Mouse (Mus musculus) MEL (cell line): Measurements from ENCODE around the gene Rps6kb2. TPM values are rescaled to one million over a fixed set of nuclear protein-coding genes. Genes with fewer than 3 reads are reported as not detected.
A peak's percentile ranks its signal among the peaks of the same experiment; 100 is the strongest.

Experiments used
- DNase-seq: peaks from one replicate; pipeline ENCODE4 v3.0.0; 2011; ENCODE audit warnings: low read depth, low spot score
- H3K27ac ChIP-seq: 2 replicates; pipeline ENCODE4 v1.5.1; 2012; ENCODE audit warnings: low read depth, mild to moderate bottlenecking, control low read depth, low read length, moderate library complexity; ENCODE audit not compliant: control insufficient read depth
- H3K27me3 ChIP-seq, 2 experiments: fragments of 150-350 bp in 1 of 2; sonication (generic) in 1 of 2; 2 replicates each; pipeline ENCODE4 v1.6.1; 2012; ENCODE audit warnings: low read length in 2 of 2, mild to moderate bottlenecking in 2 of 2, improper control_type of control experiment in 1 of 2, moderate library complexity in 1 of 2; ENCODE audit not compliant: insufficient read depth in 2 of 2, control insufficient read depth in 1 of 2
- H3K36me3 ChIP-seq, 2 experiments: 2 replicates each; pipeline ENCODE4 v1.6.1; 2012 to 2014; ENCODE audit warnings: low read length in 2 of 2, improper control_type of control experiment in 1 of 2, inconsistent platforms in 1 of 2, mild to moderate bottlenecking in 1 of 2; ENCODE audit not compliant: insufficient read depth in 2 of 2, control insufficient read depth in 1 of 2
- H3K4me1 ChIP-seq, 2 experiments: fragments of 150-350 bp in 1 of 2; sonication (generic) in 1 of 2; 2 replicates each; pipeline ENCODE4 v1.6.1; 2012; ENCODE audit warnings: low read length in 2 of 2, improper control_type of control experiment in 1 of 2, mild to moderate bottlenecking in 1 of 2; ENCODE audit not compliant: insufficient read depth in 2 of 2, control insufficient read depth in 1 of 2
- H3K4me3 ChIP-seq, 2 experiments: fragments of 150-350 bp in 1 of 2; sonication (generic) in 1 of 2; 2 replicates each; pipeline ENCODE4 v1.5.1; 2012; ENCODE audit warnings: low read depth in 2 of 2, low read length in 2 of 2, mild to moderate bottlenecking in 2 of 2, moderate library complexity in 2 of 2, control low read depth in 1 of 2, improper control_type of control experiment in 1 of 2; ENCODE audit not compliant: control insufficient read depth in 1 of 2, insufficient read depth in 1 of 2
- H3K79me2 ChIP-seq: 2 replicates; pipeline ENCODE4 v1.6.1; 2012; ENCODE audit warnings: mild to moderate bottlenecking, low read length, moderate library complexity; ENCODE audit not compliant: control insufficient read depth, poor library complexity, insufficient read depth
- H3K9ac ChIP-seq: 2 replicates; pipeline ENCODE4 v1.6.1; 2012; ENCODE audit warnings: low read depth, mild to moderate bottlenecking, control low read depth, low read length, moderate library complexity; ENCODE audit not compliant: control insufficient read depth, poor library complexity, severe bottlenecking
- H3K9me3 ChIP-seq: fragments of 150-350 bp; sonication (generic); replicated peaks from 2 replicates; pipeline ENCODE4 v1.6.1; 2012; ENCODE audit warnings: mild to moderate bottlenecking, low read length, improper control_type of control experiment, moderate library complexity; ENCODE audit not compliant: insufficient read depth
- BHLHE40 ChIP-seq: IDR thresholded peaks from 2 replicates; pipeline ENCODE4 v1.6.1; 2012; ENCODE audit warnings: low read depth, mild to moderate bottlenecking, inconsistent platforms, low read length, improper control_type of control experiment, borderline replicate concordance
- ELF1 ChIP-seq: IDR thresholded peaks from 2 replicates; pipeline ENCODE4 v1.6.1; 2014; ENCODE audit warnings: low read depth, mild to moderate bottlenecking, inconsistent platforms, low read length, improper control_type of control experiment, moderate library complexity
- EP300 ChIP-seq, 2 experiments: IDR thresholded peaks; 2 replicates each; pipeline ENCODE4 v1.6.1; 2011; ENCODE audit warnings: improper control_type of control experiment in 2 of 2, low read length in 2 of 2, low read depth in 1 of 2, mild to moderate bottlenecking in 1 of 2
- ETS1 ChIP-seq: IDR thresholded peaks from 2 replicates; pipeline ENCODE4 v1.6.1; 2012; ENCODE audit warnings: low read depth, mild to moderate bottlenecking, inconsistent platforms, low read length, improper control_type of control experiment, moderate library complexity
- GATA1 ChIP-seq: IDR thresholded peaks from 2 replicates; pipeline ENCODE4 v1.6.1; 2011; ENCODE audit warnings: low read depth, low read length, improper control_type of control experiment
- HCFC1 ChIP-seq: IDR thresholded peaks from 2 replicates; pipeline ENCODE4 v1.6.1; 2012; ENCODE audit warnings: low read depth, mild to moderate bottlenecking, inconsistent platforms, low read length, improper control_type of control experiment, moderate library complexity
- JUND ChIP-seq: IDR thresholded peaks from 2 replicates; pipeline ENCODE4 v1.6.1; 2011; ENCODE audit warnings: low read depth, mild to moderate bottlenecking, improper control_type of control experiment, low read length
- KAT2A ChIP-seq: conservative IDR thresholded peaks from 2 replicates; pipeline ENCODE4 v1.6.1; 2012; ENCODE audit warnings: low read depth, low read length, improper control_type of control experiment, inconsistent platforms
- MAFK ChIP-seq: IDR thresholded peaks from 2 replicates; pipeline ENCODE4 v1.6.1; 2011; ENCODE audit warnings: low read depth, mild to moderate bottlenecking, low read length, improper control_type of control experiment, borderline replicate concordance
- MAX ChIP-seq: IDR thresholded peaks from 2 replicates; pipeline ENCODE4 v1.6.1; 2011; ENCODE audit warnings: low read length, improper control_type of control experiment
- MAZ ChIP-seq: IDR thresholded peaks from 2 replicates; pipeline ENCODE4 v1.6.1; 2012; ENCODE audit warnings: low read depth, mild to moderate bottlenecking, inconsistent platforms, low read length, improper control_type of control experiment
- MEF2A ChIP-seq: IDR thresholded peaks from 2 replicates; pipeline ENCODE4 v1.6.1; 2014; ENCODE audit warnings: low read depth, mild to moderate bottlenecking, inconsistent platforms, low read length, improper control_type of control experiment; ENCODE audit not compliant: poor library complexity, insufficient replicate concordance, severe bottlenecking; ENCODE audit errors: extremely low read depth
- MXI1 ChIP-seq: IDR thresholded peaks from 2 replicates; pipeline ENCODE4 v1.6.1; 2011; ENCODE audit warnings: mild to moderate bottlenecking, low read depth, low read length, improper control_type of control experiment
- MYB ChIP-seq: IDR thresholded peaks from 2 replicates; pipeline ENCODE4 v1.6.1; 2011; ENCODE audit warnings: mild to moderate bottlenecking, low read depth, low read length, improper control_type of control experiment
- MYC ChIP-seq: IDR thresholded peaks from 2 replicates; pipeline ENCODE4 v1.6.1; 2011; ENCODE audit warnings: low read depth, mild to moderate bottlenecking, low read length, improper control_type of control experiment, moderate library complexity
- NELFE ChIP-seq: IDR thresholded peaks from 2 replicates; pipeline ENCODE4 v1.6.1; 2011; ENCODE audit warnings: low read depth, low read length, improper control_type of control experiment
- NRF1 ChIP-seq: IDR thresholded peaks from 2 replicates; pipeline ENCODE4 v1.6.1; 2014; ENCODE audit warnings: low read depth, mild to moderate bottlenecking, inconsistent platforms, low read length, improper control_type of control experiment, moderate library complexity; ENCODE audit not compliant: poor library complexity, insufficient read depth, severe bottlenecking
- POLR2A ChIP-seq, 2 experiments: IDR thresholded peaks; 2 replicates each; pipeline ENCODE4 v1.6.1; 2011 to 2012; ENCODE audit warnings: low read length in 2 of 2, mild to moderate bottlenecking in 2 of 2, control low read depth in 1 of 2, improper control_type of control experiment in 1 of 2, low read depth in 1 of 2, moderate library complexity in 1 of 2; ENCODE audit not compliant: control insufficient read depth in 1 of 2, insufficient read depth in 1 of 2, poor library complexity in 1 of 2
- POLR2AphosphoS2 ChIP-seq: IDR thresholded peaks from 2 replicates; pipeline ENCODE4 v1.6.1; 2011; ENCODE audit warnings: low read length, improper control_type of control experiment
- RAD21 ChIP-seq: IDR thresholded peaks from 2 replicates; pipeline ENCODE4 v1.6.1; 2011; ENCODE audit warnings: mild to moderate bottlenecking, low read depth, low read length, improper control_type of control experiment
- RCOR1 ChIP-seq: IDR thresholded peaks from 2 replicates; pipeline ENCODE4 v1.6.1; 2012; ENCODE audit warnings: low read depth, mild to moderate bottlenecking, inconsistent platforms, low read length, improper control_type of control experiment
- SIN3A ChIP-seq: IDR thresholded peaks from 2 replicates; pipeline ENCODE4 v1.6.1; 2012; ENCODE audit warnings: low read length, improper control_type of control experiment, inconsistent platforms
- SMC3 ChIP-seq: IDR thresholded peaks from 2 replicates; pipeline ENCODE4 v1.6.1; 2011; ENCODE audit warnings: low read depth, low read length, improper control_type of control experiment
- TAL1 ChIP-seq: IDR thresholded peaks from 2 replicates; pipeline ENCODE4 v1.6.1; 2012; ENCODE audit warnings: mild to moderate bottlenecking, inconsistent platforms, low read length, moderate library complexity, mixed read lengths
- TBP ChIP-seq: IDR thresholded peaks from 2 replicates; pipeline ENCODE4 v1.8.0; 2011; ENCODE audit warnings: low read depth, low read length, improper control_type of control experiment
- TCF12 ChIP-seq: IDR thresholded peaks from 2 replicates; pipeline ENCODE4 v1.6.1; 2014; ENCODE audit warnings: low read depth, mild to moderate bottlenecking, inconsistent platforms, low read length, improper control_type of control experiment, moderate library complexity
- UBTF ChIP-seq: IDR thresholded peaks from 2 replicates; pipeline ENCODE4 v1.6.1; 2012; ENCODE audit warnings: low read depth, mild to moderate bottlenecking, inconsistent platforms, low read length, improper control_type of control experiment, moderate library complexity, borderline replicate concordance; ENCODE audit not compliant: insufficient read depth
- ZC3H11A ChIP-seq: IDR thresholded peaks from 2 replicates; pipeline ENCODE4 v1.6.1; 2012; ENCODE audit warnings: low read depth, mild to moderate bottlenecking, inconsistent platforms, low read length, improper control_type of control experiment
- ZKSCAN1 ChIP-seq: IDR thresholded peaks from 2 replicates; pipeline ENCODE4 v1.6.1; 2012; ENCODE audit warnings: low read depth, mild to moderate bottlenecking, inconsistent platforms, low read length, improper control_type of control experiment, moderate library complexity
- ZMIZ1 ChIP-seq: IDR thresholded peaks from 2 replicates; pipeline ENCODE4 v1.6.1; 2012; ENCODE audit warnings: low read depth, mild to moderate bottlenecking, inconsistent platforms, low read length, improper control_type of control experiment, moderate library complexity
- polyA plus RNA-seq, 2 experiments: library from polyadenylated mRNA; stranded (reverse) in 1 of 2; unstranded in 1 of 2; fragments of >175 nt in 1 of 2; fragments of >200 nt in 1 of 2; gene quantifications; 2 replicates each; pipeline versions ENCODE4 v1.2.1 to v1.2.4; 2012; ENCODE audit warnings: low replicate concordance in 2 of 2, low read depth in 1 of 2; ENCODE audit not compliant: insufficient read length in 2 of 2, insufficient read depth in 1 of 2, missing spikeins in 1 of 2
- total RNA-seq: library from RNA; depleted of rRNA; stranded (reverse); fragments of 300-350 nt; gene quantifications from 2 replicates; pipeline ENCODE4 v1.2.3, GENCODE M21; 2012

The Rps6kb2 gene
- total and polyA plus RNA-seq, 3 experiments: 8.7 to 19.8 TPM; not detected in 1

DNA sequence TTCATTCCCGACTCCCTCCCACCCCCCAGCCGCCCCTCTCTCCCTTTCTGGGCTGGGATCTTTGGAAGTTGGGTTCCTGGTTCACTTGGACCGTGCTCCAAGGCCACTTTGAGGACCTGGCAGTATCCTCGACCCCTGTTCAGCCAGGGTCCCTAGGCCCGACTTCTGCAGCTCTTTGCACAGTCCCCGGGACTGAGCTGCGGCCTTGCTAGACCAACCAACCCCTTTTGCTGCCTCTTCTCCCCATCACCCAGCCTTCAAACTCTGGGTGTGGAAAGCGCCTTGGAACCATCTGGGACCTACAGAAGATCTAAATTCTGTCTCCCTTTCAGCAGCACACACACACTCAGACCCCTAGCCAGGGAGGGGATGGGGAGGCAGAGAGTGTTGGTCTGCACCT is 14.3 kb downstream of the Rps6kb2 start:
- no peak overlapping the region for H3K27ac ChIP-seq
- peaks cover 5 to 14% of the 10 kb centered on the region in 2 experiments; a peak in 3 of 4 replicates for H3K4me1 ChIP-seq
- DNase-seq: peak; percentile 46
- H3K9me3 ChIP-seq: no peaks in the 10 kb centered on the region
- H3K9ac ChIP-seq: peak overlapping the region; percentile 78
- no peaks in the 10 kb centered on the region for H3K27me3 ChIP-seq
- H3K36me3 ChIP-seq: peaks cover 1 to 3% of the 10 kb centered on the region in 2 experiments; a peak in 1 of 4 replicates
- H3K79me2 ChIP-seq: peaks cover 9% of the 10 kb centered on the region
- no peak for TF ChIP-seq GATA1
- no peak for TF ChIP-seq MAFK
- no peak for TF ChIP-seq POLR2AphosphoS2
- no peak for TF ChIP-seq JUND
- TF ChIP-seq ZKSCAN1: no peak
- no peak for TF ChIP-seq ETS1
- no peak for TF ChIP-seq TAL1
- no peak for TF ChIP-seq ZMIZ1
- no peak for TF ChIP-seq SIN3A
- no peak for TF ChIP-seq ELF1
- no peak for TF ChIP-seq TBP
- TF ChIP-seq MAZ: no peak
- TF ChIP-seq MXI1: no peak
- TF ChIP-seq HCFC1: no peak
- no peak for TF ChIP-seq EP300 (IDR thresholded peaks at IDR 0.05; ENCODE audit: low read depth in 1 of 2, low read length in 2 of 2)
- H3K4me3 ChIP-seq: peak overlapping the region; percentile 73 to 99

DNA sequence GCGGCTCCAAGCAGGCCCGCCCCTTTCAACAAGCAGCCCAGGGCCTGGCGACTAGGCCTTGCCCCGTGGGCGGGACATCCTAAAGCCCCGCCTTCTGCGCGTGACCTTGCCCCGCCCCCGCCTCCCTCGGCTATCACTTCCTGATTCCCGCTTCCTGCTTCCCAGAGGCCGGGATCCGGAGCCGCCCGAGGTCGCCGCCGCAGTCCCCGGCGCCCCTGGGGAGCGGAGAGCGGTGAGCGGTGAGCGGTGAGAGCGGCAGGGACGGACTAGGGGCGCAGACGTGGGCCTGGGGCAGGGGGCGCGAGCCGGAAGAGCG is 14.7 kb downstream of the Rps6kb2 start, which contains the start of gene Coro1b:
TSS of gene Coro1b (plus strand) at position 129 of the 316 bp plus-strand sequence.
- DNase-seq: peak; percentile 93
- peaks cover 5 to 14% of the 10 kb centered on the region in 2 experiments; a peak in 3 of 4 replicates for H3K4me1 ChIP-seq
- peak within 1 kb of the TSS; percentile 73 to 99 for H3K4me3 ChIP-seq
- peaks cover 9% of the 10 kb centered on the region for H3K79me2 ChIP-seq
- H3K27ac ChIP-seq: no peak within 1 kb of the TSS
- no peaks in the 10 kb centered on the region for H3K9me3 ChIP-seq
- no peaks in the 10 kb centered on the region for H3K27me3 ChIP-seq
- H3K9ac ChIP-seq: peak within 1 kb of the TSS; percentile 78
- H3K36me3 ChIP-seq: peaks cover 0 to 3% of the 10 kb centered on the region in 2 experiments; a peak in 1 of 4 replicates
- no peak for TF ChIP-seq EP300 (IDR thresholded peaks at IDR 0.05; ENCODE audit: low read depth in 1 of 2, low read length in 2 of 2)
- peak; percentile 39; the same call in 1 of the 2 replicates for TF ChIP-seq NRF1
- TF ChIP-seq ETS1: no peak
- TF ChIP-seq BHLHE40: peak; percentile 97
- no peak for TF ChIP-seq RAD21
- no peak for TF ChIP-seq TBP
- no peak for TF ChIP-seq SMC3
- peak; percentile 96 for TF ChIP-seq ELF1
- TF ChIP-seq POLR2AphosphoS2: peak; percentile 63; the same call in 1 of the 2 replicates
- no peak for TF ChIP-seq ZC3H11A
- peak; percentile 37; the same call in 1 of the 2 replicates for TF ChIP-seq ZMIZ1
- TF ChIP-seq MYC: no peak
- no peak for TF ChIP-seq ZKSCAN1
- no peak for TF ChIP-seq TCF12
- TF ChIP-seq MYB: no peak
- TF ChIP-seq UBTF: no peak
- TF ChIP-seq JUND: no peak
- no peak for TF ChIP-seq KAT2A
- no peak for TF ChIP-seq MAX
- peak; percentile 21; the same call in 1 of the 2 replicates for TF ChIP-seq MAZ
- TF ChIP-seq MXI1: no peak; the same call in 1 of the 2 replicates
- peak; percentile 68 for TF ChIP-seq NELFE
- TF ChIP-seq RCOR1: no peak
- TF ChIP-seq MAFK: no peak
- no peak for TF ChIP-seq MEF2A
- TF ChIP-seq POLR2A (IDR thresholded peaks at IDR 0.05; ENCODE audit: control insufficient read depth in 1 of 2, insufficient read depth in 1 of 2, low read depth in 1 of 2, low read length in 2 of 2, poor library complexity in 1 of 2): peak; percentile 47 to 67; a peak in 2 of 4 replicates
